Mouse (Mus musculus) liver, embryonic 12.5 days (tissue): ENCODE measurements around the gene Ddias. TPM values are rescaled to one million over a fixed set of nuclear protein-coding genes. Genes with fewer than 3 reads are reported as not detected.
A peak's percentile ranks its signal among the peaks of the same experiment; 100 is the strongest.
"Not testable (repeated sequence)": the region's sequence is repeated elsewhere in the genome, so short reads cannot be mapped to it uniquely, and the experiment has no call there.

Source experiments
- ATAC-seq: fragments of 200-750 bp; cut with Nextera tagmentation; 2 replicates; pipeline ENCODE4 v1.8.0; 2017; ENCODE audit warnings: moderate number of reproducible peaks, mild to moderate bottlenecking, moderate library complexity
- H3K27ac ChIP-seq: fragments of 300-500 bp; sonication (generic); 2 replicates; pipeline ENCODE4 v1.5.1; 2016; ENCODE audit warnings: mild to moderate bottlenecking
- H3K27me3 ChIP-seq: fragments of 300-500 bp; sonication (generic); replicated peaks from 2 replicates; pipeline ENCODE4 v1.6.1; 2016; ENCODE audit warnings: mild to moderate bottlenecking, moderate library complexity
- H3K36me3 ChIP-seq: fragments of 300-500 bp; sonication (generic); 2 replicates; pipeline ENCODE4 v1.6.1; 2016; ENCODE audit warnings: mild to moderate bottlenecking, moderate library complexity
- H3K4me1 ChIP-seq: fragments of 300-500 bp; sonication (generic); 2 replicates; pipeline ENCODE4 v1.6.1; 2016
- H3K4me2 ChIP-seq: fragments of 300-500 bp; sonication (generic); 2 replicates; pipeline ENCODE4 v1.6.1; 2016; ENCODE audit warnings: mild to moderate bottlenecking, moderate library complexity
- H3K4me3 ChIP-seq: fragments of 300-500 bp; sonication (generic); 2 replicates; pipeline ENCODE4 v1.5.1; 2016; ENCODE audit warnings: mild to moderate bottlenecking, moderate library complexity
- H3K9ac ChIP-seq: fragments of 300-500 bp; sonication (generic); 2 replicates; pipeline ENCODE4 v1.6.1; 2016; ENCODE audit warnings: mild to moderate bottlenecking, moderate library complexity
- H3K9me3 ChIP-seq: fragments of 300-500 bp; sonication (generic); replicated peaks from 2 replicates; pipeline ENCODE4 v1.6.1; 2016; ENCODE audit warnings: mild to moderate bottlenecking, moderate library complexity
- WGBS: fragments of 180-500 bp; shearing (Covaris S2); methylation state at CpG from one replicate; pipeline ENCODE4 v1.1.7; 2016; ENCODE audit not compliant: insufficient replicate concordance; 5-methylcytosine and 5-hydroxymethylcytosine counted together
- polyA plus RNA-seq: library from polyadenylated mRNA; unstranded; fragments of >200 nt; fragmentation: Nextera tagmentation; extraction: Ambion mirVana; gene quantifications from 2 replicates; pipeline ENCODE4 v1.2.1, GENCODE M21; 2016

Ddias gene
- polyA plus RNA-seq: 15.5 and 16.1 TPM in 2 replicates

DNA sequence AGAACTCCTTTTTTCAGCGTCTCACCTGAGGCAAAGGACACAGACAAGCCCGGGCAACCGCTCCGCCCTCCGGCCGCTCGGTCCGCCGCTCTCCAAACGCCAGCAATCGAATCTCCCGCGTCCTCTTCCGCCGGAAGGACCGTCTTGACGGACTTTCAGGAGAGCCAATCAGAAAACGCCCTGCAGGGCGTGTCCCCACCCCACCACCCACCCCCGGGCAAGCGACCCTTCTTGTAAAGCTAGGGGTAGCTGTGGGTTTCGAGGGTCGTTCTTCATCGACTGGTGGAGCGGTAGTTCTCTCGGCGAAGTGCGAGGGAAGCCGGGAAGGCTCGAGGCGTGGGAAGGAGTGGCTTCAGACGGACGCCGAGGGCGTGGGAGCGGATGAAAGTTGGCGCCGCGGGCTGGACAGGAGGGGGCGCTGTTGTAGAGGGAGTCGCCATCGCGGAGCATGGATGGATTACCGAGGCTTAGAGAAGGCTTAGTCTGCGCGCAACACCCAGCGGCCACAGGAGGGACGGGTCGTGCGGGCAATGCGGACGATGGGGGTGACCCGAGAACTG is at the start of gene Ddias, which contains the start of gene Prcp:
Gene Ddias, minus strand, starts transcription at position 132 of the 560 bp plus-strand sequence.
Gene Prcp, plus strand, starts transcription at position 355 of the 560 bp plus-strand sequence.
- Histone ChIP-seq H3K9me3 (no peaks in the 10 kb centered on the region), H3K27ac (peak within 1 kb of the TSS; percentile 98), H3K4me1 (peaks cover 58% of the 10 kb centered on the region), H3K4me2 (peak within 1 kb of the TSS; percentile 86), H3K36me3 (peaks cover 19% of the 10 kb centered on the region), H3K27me3 (no peaks in the 10 kb centered on the region), H3K4me3 (peak within 1 kb of the TSS; percentile 70), H3K9ac (peak within 1 kb of the TSS; percentile 89)
- peak; percentile 75 for ATAC-seq
- WGBS: under 1% methylated on average over 53 of the region's 53 CpGs

DNA sequence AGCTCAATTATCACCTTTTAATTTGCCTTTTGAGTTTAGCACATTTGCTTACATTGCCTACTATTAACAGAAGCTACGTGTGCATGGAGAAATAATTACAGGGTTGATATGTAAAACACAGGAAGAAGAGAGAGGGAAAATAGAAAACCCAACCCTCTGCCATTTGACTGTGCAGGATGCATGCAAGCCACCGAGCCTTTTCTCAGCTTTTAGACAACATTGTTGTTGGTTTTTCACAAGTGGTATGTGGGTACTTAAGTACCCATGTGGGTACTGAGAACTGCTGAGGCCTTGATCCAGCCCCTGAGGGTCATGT is 46.8 kb upstream of the Ddias start:
- H3K27me3 ChIP-seq: no peaks in the 10 kb centered on the region
- no peak overlapping the region for H3K27ac ChIP-seq
- no peaks in the 10 kb centered on the region for H3K4me1 ChIP-seq
- WGBS: 64% methylated on average over 2 of the region's 2 CpGs
- peaks cover 35% of the 10 kb centered on the region for H3K36me3 ChIP-seq
- no peak for ATAC-seq
- H3K9ac ChIP-seq: no peak overlapping the region
- H3K4me3 ChIP-seq: no peak overlapping the region
- no peak overlapping the region for H3K4me2 ChIP-seq
- no peaks in the 10 kb centered on the region for H3K9me3 ChIP-seq

DNA sequence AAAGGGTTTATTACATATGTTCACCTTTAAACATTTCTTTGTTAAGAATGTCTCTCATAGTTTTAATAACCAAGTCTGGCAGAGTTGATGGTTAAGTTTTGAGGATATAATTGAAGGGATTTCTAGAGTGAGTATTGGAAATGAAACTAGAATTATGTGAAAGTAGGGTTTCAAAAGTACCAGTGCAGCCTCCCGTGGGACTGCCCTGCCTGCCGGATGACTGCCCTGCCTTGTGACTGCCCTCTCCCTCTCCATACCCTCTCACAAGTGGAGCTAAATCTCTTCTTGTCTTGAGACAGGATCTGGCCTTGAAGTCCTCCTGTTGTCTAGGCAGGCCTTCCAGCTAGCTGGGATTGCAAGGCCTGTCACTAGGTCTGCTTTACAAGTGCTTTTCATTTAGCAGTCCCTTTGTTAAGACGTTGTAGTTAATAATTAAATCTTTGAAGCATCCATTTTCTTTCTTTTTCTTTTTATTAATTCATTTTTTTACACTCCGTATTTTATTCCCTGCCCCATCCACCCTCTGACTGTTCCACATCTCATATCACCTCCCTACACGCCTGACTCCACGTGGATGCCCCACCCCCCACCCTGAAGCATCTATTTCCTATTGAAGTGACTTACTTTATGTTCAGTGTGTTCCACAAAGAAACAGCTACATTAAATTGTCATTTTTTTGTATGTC is 46.3 kb upstream of the Ddias start:
- WGBS: 76% methylated on average over 6 of the region's 6 CpGs
- Histone ChIP-seq H3K36me3 (peaks cover 35% of the 10 kb centered on the region), H3K4me1 (no peaks in the 10 kb centered on the region), H3K4me3 (no peak overlapping the region), H3K9me3 (no peaks in the 10 kb centered on the region), H3K4me2 (no peak overlapping the region), H3K27me3 (no peaks in the 10 kb centered on the region), H3K9ac (no peak overlapping the region), H3K27ac (no peak overlapping the region)
- no peak for ATAC-seq

DNA sequence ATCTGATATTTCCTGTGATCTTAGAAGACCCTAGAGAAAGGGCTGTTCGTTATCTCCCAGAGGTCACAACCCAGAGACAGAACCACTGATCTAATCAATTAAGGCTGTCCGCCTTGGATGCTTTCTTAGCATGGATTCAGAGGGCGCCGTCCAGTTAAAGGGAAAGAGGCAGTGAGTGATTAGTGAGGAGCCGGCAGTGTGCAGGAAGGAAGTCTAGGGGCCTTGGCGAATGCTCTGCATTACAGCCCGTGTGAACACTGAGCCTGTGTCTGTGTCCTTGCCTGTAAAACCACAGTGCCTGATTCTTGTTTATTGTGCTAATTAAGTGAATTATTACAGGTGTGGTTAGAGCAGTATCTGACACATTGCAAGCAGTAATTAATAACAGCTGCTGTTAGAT is 30.2 kb upstream of the Ddias start:
- not testable (repeated sequence) for H3K27ac ChIP-seq, H3K9me3 ChIP-seq, H3K4me3 ChIP-seq, ATAC-seq, H3K4me2 ChIP-seq, H3K9ac ChIP-seq, H3K27me3 ChIP-seq
- Histone ChIP-seq H3K36me3 (peaks cover 13% of the 10 kb centered on the region; the same call in 1 of the 2 replicates), H3K4me1 (peaks cover 14% of the 10 kb centered on the region)
- WGBS: 27% methylated on average over 7 of the region's 7 CpGs

DNA sequence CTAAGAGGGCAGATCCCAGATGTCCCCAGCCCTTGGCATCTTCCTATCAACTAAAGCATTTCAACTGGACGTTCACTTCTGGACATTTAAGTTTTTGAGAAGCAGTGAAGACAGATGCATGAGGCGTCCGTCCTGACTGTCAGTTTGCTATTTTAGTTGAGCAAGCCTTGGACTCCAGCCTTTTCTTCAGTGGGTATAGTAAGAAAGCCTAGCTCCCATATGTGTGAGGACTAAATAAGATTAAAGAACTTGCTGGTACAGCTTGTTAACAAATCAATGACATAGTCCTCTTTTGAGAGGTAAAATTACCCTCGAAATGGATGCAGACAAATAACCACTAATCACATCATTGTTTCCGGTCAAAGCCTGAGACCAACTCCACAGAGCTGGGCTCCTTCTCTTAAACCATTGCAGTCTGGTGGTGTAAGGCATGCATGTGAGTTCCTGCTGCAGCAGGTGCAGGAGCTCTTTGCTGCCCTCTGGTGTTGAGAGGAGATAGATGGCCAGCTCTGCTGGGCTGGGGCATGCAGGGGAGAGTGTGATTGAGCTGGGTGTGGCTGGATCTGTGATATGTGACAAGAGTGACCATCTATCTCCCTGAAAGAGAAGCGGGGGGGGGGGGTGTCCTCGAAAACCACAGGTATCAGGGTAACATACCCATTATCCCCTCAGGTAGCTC is 29.5 kb upstream of the Ddias start:
- H3K27me3 ChIP-seq: no peaks in the 10 kb centered on the region
- 43% methylated on average over 7 of the region's 7 CpGs for WGBS
- no peak overlapping the region for H3K9ac ChIP-seq
- ATAC-seq: peak; percentile 96
- no peak overlapping the region for H3K4me2 ChIP-seq
- H3K36me3 ChIP-seq: peaks cover 13% of the 10 kb centered on the region; the same call in 1 of the 2 replicates
- no peak overlapping the region for H3K4me3 ChIP-seq
- H3K27ac ChIP-seq: no peak overlapping the region
- peaks cover 14% of the 10 kb centered on the region for H3K4me1 ChIP-seq
- H3K9me3 ChIP-seq: no peaks in the 10 kb centered on the region

DNA sequence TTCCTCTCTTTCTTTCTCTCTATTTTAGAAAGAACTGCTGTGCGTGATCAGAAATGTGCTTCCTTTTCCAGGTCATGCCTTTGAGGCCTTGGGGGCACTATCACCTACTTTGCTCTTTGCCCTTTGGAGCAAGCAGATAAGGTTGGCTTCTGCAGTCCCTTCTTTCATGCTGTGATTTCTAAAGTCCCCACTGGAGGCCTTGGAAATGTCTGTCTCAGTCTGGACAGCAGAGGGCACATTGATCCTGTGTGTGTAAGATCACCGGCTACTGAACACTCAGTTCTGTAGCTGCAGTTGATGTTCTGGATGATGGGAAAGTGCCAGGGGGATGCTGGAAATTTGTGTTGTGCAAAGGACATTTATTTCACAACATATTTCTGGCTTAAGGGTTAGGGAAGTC is 23.0 kb upstream of the Ddias start:
- peaks cover 19% of the 10 kb centered on the region; the same call in 1 of the 2 replicates for H3K4me1 ChIP-seq
- H3K27me3 ChIP-seq: no peaks in the 10 kb centered on the region
- no peak overlapping the region for H3K27ac ChIP-seq
- peaks cover 11% of the 10 kb centered on the region for H3K36me3 ChIP-seq
- no peak overlapping the region for H3K9ac ChIP-seq
- no peaks in the 10 kb centered on the region for H3K9me3 ChIP-seq
- no peak for ATAC-seq
- 49% methylated on average over 2 of the region's 2 CpGs for WGBS
- H3K4me2 ChIP-seq: no peak overlapping the region
- no peak overlapping the region for H3K4me3 ChIP-seq

DNA sequence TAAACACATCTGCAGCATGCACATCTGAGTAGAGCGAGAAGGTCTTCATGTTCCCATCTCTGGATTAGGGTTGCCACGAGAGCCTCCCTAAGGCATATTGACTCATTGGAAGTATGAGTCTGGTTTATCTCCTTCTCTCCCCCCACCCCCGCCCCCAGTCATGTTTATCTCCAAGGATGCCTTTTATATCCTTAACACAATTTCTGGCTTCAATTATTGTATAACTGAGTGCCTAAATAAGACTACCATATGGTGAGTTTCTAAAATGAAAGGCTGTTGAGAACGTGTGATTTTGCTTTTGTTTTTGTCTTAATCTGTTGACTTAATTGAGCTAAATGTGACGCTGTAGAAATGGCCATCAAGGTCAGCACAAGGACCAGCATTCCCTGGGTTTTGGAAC is 22.0 kb upstream of the Ddias start:
- peaks cover 8% of the 10 kb centered on the region for H3K36me3 ChIP-seq
- no peak for ATAC-seq
- no peak overlapping the region for H3K4me2 ChIP-seq
- no peak overlapping the region for H3K27ac ChIP-seq
- no peaks in the 10 kb centered on the region for H3K27me3 ChIP-seq
- 61% methylated on average over 5 of the region's 5 CpGs for WGBS
- no peak overlapping the region for H3K9ac ChIP-seq
- H3K4me3 ChIP-seq: no peak overlapping the region
- H3K4me1 ChIP-seq: peaks cover 19% of the 10 kb centered on the region; the same call in 1 of the 2 replicates
- H3K9me3 ChIP-seq: no peaks in the 10 kb centered on the region

DNA sequence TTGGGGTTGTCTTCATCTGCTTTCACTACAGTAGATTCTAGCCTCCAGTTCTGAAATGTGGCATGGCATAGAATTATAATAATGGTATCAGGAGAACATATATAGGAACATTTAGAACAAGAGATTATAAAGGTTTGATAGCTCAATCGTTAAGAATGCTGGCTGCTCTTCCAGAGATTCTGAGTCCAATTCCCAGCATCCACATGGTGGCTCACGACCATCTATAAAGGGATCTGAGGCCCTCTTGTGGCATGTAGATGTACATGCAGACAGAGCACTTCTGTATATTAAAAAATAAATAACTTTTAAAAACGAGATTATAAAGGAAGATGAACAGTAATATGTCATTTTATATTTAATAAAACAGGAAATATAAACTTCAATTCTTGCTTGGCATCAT is 19.4 kb upstream of the Ddias start:
- no peak overlapping the region for H3K4me2 ChIP-seq
- ATAC-seq: no peak
- 28% methylated on average over 3 of the region's 3 CpGs for WGBS

DNA sequence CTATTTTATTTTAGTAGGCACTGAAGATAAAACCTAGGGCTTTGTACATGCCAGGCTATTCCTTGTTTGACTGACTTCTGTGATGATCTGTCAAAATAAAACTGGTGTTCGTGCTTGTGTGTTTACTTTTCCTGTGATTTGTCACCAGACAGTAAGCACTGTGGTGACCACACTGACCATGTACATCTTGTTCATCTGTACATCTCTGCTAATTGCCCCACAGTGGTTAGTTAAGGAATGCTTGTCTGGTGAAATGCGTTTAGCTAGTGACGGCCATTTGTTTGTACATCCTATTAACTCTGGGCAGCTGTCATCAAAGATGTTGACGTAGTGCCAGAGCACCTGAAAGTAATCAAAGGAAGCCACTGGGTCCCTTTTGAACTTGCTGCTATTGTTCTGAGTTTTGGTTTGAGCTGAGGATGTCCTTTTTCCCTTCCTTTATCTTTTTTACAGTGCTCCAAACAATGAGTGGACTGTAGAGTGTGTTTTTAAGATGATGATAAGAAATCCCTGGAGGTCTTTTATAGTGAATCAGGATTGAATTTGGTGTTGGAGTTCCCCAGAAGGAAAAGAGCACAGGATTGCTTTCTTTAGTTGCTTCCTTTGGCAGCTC is 16.7 kb upstream of the Ddias start:
- Histone ChIP-seq H3K4me1 (peaks cover 42% of the 10 kb centered on the region), H3K9me3 (no peaks in the 10 kb centered on the region), H3K27ac (no peak overlapping the region), H3K36me3 (peaks cover 38% of the 10 kb centered on the region), H3K4me3 (no peak overlapping the region), H3K27me3 (no peaks in the 10 kb centered on the region), H3K4me2 (no peak overlapping the region), H3K9ac (no peak overlapping the region)
- 67% methylated on average over 4 of the region's 4 CpGs for WGBS
- ATAC-seq: no peak

More for the DNA sequence above, 19.4 kb upstream of the Ddias start:
- H3K9ac ChIP-seq: no peak overlapping the region
- no peak overlapping the region for H3K4me3 ChIP-seq
- H3K27me3 ChIP-seq: no peaks in the 10 kb centered on the region
- H3K36me3 ChIP-seq: peaks cover 25% of the 10 kb centered on the region
- peaks cover 27% of the 10 kb centered on the region; the same call in 1 of the 2 replicates for H3K4me1 ChIP-seq
- H3K9me3 ChIP-seq: no peaks in the 10 kb centered on the region
- H3K27ac ChIP-seq: no peak overlapping the region

DNA sequence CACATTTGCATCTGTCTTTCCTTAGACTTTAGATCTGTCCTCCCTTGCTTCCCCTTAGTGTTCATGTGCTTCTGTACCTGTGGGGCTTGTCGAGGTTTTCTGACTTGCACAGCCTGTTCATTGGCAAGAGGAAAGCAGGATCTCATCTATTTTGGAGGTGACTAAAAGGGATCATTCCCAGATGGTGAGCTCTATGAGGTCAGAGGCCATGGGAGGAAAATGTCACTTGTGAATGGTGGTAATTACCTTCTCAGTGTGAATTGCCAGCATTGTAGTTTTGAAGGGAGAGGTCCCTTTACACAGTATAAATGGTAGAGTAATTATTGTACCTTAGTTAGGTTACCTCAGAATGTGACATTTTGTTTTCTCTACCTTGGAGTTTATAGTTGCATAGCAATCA is 16.2 kb upstream of the Ddias start:
- 69% methylated on average over 1 of the region's 1 CpGs for WGBS
- H3K9me3 ChIP-seq: no peaks in the 10 kb centered on the region
- no peak for ATAC-seq
- no peaks in the 10 kb centered on the region for H3K27me3 ChIP-seq
- H3K4me2 ChIP-seq: no peak overlapping the region
- H3K36me3 ChIP-seq: peaks cover 38% of the 10 kb centered on the region
- peaks cover 44% of the 10 kb centered on the region for H3K4me1 ChIP-seq
- no peak overlapping the region for H3K9ac ChIP-seq
- H3K4me3 ChIP-seq: no peak overlapping the region
- no peak overlapping the region for H3K27ac ChIP-seq

DNA sequence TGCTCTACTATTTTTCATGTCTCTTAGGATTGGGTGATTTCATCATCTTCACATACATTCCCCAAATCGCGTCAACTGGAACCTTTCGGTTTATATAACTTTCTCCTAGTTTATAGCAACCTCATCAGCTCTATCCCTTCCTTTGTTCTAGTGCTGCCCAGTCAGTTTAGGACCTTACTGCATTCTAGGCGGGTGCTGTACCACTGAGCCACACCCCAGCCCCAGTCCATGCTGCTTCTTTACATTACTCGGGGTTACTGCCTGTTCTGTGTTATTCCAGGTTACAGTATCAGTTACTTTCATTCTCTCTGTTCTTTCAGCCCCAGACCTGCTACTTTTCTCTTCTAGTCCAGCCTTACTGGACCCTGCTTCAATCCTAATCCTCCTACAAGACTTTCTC is 13.2 kb upstream of the Ddias start:
- peaks cover 38% of the 10 kb centered on the region for H3K36me3 ChIP-seq
- H3K4me1 ChIP-seq: peaks cover 69% of the 10 kb centered on the region
- H3K4me2 ChIP-seq: peak overlapping the region; percentile 45
- H3K9ac ChIP-seq: no peak overlapping the region
- H3K9me3 ChIP-seq: no peaks in the 10 kb centered on the region
- H3K4me3 ChIP-seq: no peak overlapping the region
- H3K27ac ChIP-seq: peak overlapping the region; percentile 88
- ATAC-seq: peak; percentile 63
- no peaks in the 10 kb centered on the region for H3K27me3 ChIP-seq
- 75% methylated on average over 5 of the region's 5 CpGs for WGBS

DNA sequence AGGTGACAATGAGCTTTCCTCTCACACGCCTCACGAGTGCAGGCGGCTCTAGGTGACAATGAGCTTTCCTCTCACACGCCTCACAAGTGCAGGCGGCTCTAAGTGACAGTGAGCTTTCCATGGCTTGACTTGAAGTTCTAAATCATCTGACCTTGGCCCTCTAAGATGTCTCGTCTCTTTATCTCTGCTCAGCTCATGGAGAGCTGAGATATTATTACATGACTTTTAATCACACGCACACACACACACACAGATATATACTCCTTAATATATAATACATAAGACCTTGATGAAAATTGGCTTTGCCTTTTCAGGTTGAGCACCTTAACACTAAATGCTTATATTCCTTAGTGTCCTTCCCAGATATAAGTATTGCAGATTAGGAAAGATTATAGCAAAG is 12.8 kb upstream of the Ddias start:
- H3K27ac ChIP-seq: peak overlapping the region; percentile 88
- WGBS: 52% methylated on average over 7 of the region's 7 CpGs
- H3K4me3 ChIP-seq: no peak overlapping the region
- H3K4me1 ChIP-seq: peaks cover 73% of the 10 kb centered on the region
- peak overlapping the region; percentile 45 for H3K4me2 ChIP-seq
- peaks cover 38% of the 10 kb centered on the region for H3K36me3 ChIP-seq
- H3K27me3 ChIP-seq: no peaks in the 10 kb centered on the region
- no peaks in the 10 kb centered on the region for H3K9me3 ChIP-seq
- ATAC-seq: peak; percentile 79
- peak overlapping the region; percentile 43; the same call in 1 of the 2 replicates for H3K9ac ChIP-seq
